Mouse (Mus musculus): ENCODE measurements around the gene Nepro. TPM values are rescaled to one million over a fixed set of nuclear protein-coding genes. Genes with fewer than 3 reads are reported as not detected.

The Nepro gene
- polyA plus RNA-seq (2014; fragmentation: Nextera tagmentation; extraction: Ambion mirVana): 7.0 and 7.4 TPM in 2 replicates

DNA sequence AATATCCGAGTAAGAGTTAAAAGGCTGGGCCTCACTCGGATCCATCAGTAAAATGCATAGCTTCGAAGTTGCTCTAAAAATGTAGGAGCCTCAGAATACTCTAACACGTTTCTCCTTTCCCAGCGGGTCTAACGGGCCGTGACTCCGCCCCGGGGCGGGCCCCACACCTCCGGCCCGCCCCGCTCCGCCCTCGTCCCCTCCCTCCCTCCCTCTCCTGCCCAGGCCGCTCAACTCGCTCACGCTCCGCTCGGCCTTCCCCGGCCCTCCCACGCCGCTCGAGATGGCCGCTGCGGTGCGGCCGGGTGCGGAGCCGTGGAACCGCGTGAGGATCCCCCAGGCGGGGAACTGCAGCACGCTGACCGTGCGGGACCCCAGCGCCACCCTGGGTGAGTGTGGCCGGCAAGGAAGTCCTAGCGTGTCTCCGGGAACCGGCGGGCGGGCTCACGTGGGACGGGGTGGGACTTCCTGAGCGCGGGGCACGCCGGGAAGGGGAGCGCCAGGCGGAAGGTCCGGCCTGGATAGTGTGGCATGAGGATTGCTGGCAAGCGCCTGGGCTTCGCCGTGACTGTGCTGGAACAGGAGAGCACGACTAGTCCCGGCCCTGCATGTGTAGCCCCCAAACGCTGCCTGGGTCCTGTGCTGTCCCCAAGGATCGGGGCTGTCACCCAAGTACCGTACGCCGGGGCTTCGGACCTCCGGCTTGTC lies at the start of gene Nepro:
Gene Nepro (plus strand): TSS at position 219 of the 705 bp plus-strand sequence.
- Histone ChIP-seq H3K9ac (ENCODE audit: low read depth, low read length) (peak within 1 kb of the TSS; percentile 83), H3K9me3 (replicated peaks; ENCODE audit: control insufficient read depth, low read length) (no peaks in the 10 kb centered on the region), H3K27ac (ENCODE audit: low read depth, low read length) (peak within 1 kb of the TSS; percentile 93), H3K27me3 (ENCODE audit: control insufficient read depth, insufficient read depth, low read length) (no peaks in the 10 kb centered on the region), H3K4me3 (ENCODE audit: low read depth, low read length) (peak within 1 kb of the TSS; percentile 63), H3K4me2 (peak within 1 kb of the TSS; percentile 79), H3K4me1 (ENCODE audit: control insufficient read depth, insufficient read depth, low read length) (peaks cover 4% of the 10 kb centered on the region), H3K36me3 (ENCODE audit: control insufficient read depth, insufficient read depth, low read length) (peaks cover 4% of the 10 kb centered on the region; the same call in 1 of the 2 replicates)
- peak; percentile 97 for ATAC-seq (replicated peaks; ENCODE audit: insufficient number of reproducible peaks, low FRiP score, low TSS enrichment)
- WGBS (ENCODE audit: insufficient replicate concordance): under 1% methylated on average over 64 of the region's 64 CpGs

- H3K4me3 ChIP-seq (ENCODE audit: low read depth, low read length): no peak overlapping the region
- H3K36me3 ChIP-seq (ENCODE audit: control insufficient read depth, insufficient read depth, low read length): no peaks in the 10 kb centered on the region
- no peak overlapping the region for H3K9ac ChIP-seq (ENCODE audit: low read depth, low read length)
- 93% methylated on average over 2 of the region's 2 CpGs for WGBS (ENCODE audit: insufficient replicate concordance)
- no peaks in the 10 kb centered on the region for H3K9me3 ChIP-seq (replicated peaks; ENCODE audit: control insufficient read depth, low read length)
- no peak for ATAC-seq (replicated peaks; ENCODE audit: insufficient number of reproducible peaks, low FRiP score, low TSS enrichment)
- no peak overlapping the region for H3K4me2 ChIP-seq
- H3K27me3 ChIP-seq (ENCODE audit: control insufficient read depth, insufficient read depth, low read length): no peaks in the 10 kb centered on the region
- H3K27ac ChIP-seq (ENCODE audit: low read depth, low read length): no peak overlapping the region
- peaks cover 20% of the 10 kb centered on the region for H3K4me1 ChIP-seq (ENCODE audit: control insufficient read depth, insufficient read depth, low read length)
Measured at GRCm38 (mm10) chr16:44676357-44676756, 47.7 kb upstream of the Nepro start.

DNA sequence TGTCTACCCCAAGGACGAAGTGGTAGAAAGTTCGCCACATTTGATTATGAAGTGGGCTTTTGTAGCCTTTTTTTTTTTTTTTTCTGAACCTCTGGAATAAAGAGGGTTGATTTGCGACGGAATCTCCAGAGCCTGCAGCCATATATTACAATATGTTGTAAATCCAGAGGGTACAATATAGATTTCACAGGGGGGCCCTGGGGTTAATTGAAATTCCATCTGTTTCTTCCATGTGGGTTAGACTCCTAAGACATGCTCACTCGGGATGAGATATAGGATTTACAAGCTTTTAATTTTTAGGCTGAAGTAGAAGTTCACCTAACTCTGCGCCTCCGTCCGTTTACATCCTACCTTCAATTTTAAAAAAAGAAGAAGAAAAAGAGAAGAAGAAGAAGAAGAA lies 45.0 kb upstream of the Nepro start:
- H3K27me3 ChIP-seq (ENCODE audit: control insufficient read depth, insufficient read depth, low read length): no peaks in the 10 kb centered on the region
- 79% methylated on average over 8 of the region's 8 CpGs for WGBS (ENCODE audit: insufficient replicate concordance)
- H3K4me2 ChIP-seq: no peak overlapping the region
- no peaks in the 10 kb centered on the region for H3K36me3 ChIP-seq (ENCODE audit: control insufficient read depth, insufficient read depth, low read length)
- H3K27ac ChIP-seq (ENCODE audit: low read depth, low read length): no peak overlapping the region
- ATAC-seq (replicated peaks; ENCODE audit: insufficient number of reproducible peaks, low FRiP score, low TSS enrichment): no peak
- H3K9ac ChIP-seq (ENCODE audit: low read depth, low read length): no peak overlapping the region
- peaks cover 13% of the 10 kb centered on the region for H3K4me1 ChIP-seq (ENCODE audit: control insufficient read depth, insufficient read depth, low read length)
- peaks cover 5% of the 10 kb centered on the region; the same call in 1 of the 2 replicates for H3K9me3 ChIP-seq (replicated peaks; ENCODE audit: control insufficient read depth, low read length)
- no peak overlapping the region for H3K4me3 ChIP-seq (ENCODE audit: low read depth, low read length)

DNA sequence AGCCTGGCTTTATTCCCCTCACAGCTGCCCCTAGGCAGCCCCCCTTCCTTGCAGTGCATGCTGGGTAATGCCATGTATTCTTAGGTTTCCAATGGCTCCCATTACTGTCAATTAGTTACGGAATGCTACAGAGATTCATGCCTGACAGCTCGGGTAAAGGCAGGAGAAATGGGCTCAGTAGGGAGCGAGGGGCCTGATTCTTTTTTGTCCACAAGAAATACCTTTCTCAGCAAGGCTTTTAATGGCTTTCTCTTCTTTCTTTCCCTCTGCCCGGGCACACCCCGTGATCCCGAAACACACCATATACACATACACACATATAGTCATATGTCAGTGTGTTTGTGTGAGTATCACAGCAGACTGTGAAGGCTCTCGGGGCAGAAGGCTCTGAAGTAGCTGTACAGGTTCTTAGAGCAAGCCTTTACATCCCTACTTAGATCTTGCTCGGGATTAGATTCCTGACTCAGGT lies 44.6 kb upstream of the Nepro start:
- H3K27me3 ChIP-seq (ENCODE audit: control insufficient read depth, insufficient read depth, low read length): no peaks in the 10 kb centered on the region
- no peak overlapping the region for H3K9ac ChIP-seq (ENCODE audit: low read depth, low read length)
- peaks cover 5% of the 10 kb centered on the region; the same call in 1 of the 2 replicates for H3K9me3 ChIP-seq (replicated peaks; ENCODE audit: control insufficient read depth, low read length)
- ATAC-seq (replicated peaks; ENCODE audit: insufficient number of reproducible peaks, low FRiP score, low TSS enrichment): no peak
- no peak overlapping the region for H3K4me3 ChIP-seq (ENCODE audit: low read depth, low read length)
- peaks cover 13% of the 10 kb centered on the region for H3K4me1 ChIP-seq (ENCODE audit: control insufficient read depth, insufficient read depth, low read length)
- 72% methylated on average over 8 of the region's 8 CpGs for WGBS (ENCODE audit: insufficient replicate concordance)
- H3K36me3 ChIP-seq (ENCODE audit: control insufficient read depth, insufficient read depth, low read length): no peaks in the 10 kb centered on the region
- H3K4me2 ChIP-seq: no peak overlapping the region
- H3K27ac ChIP-seq (ENCODE audit: low read depth, low read length): no peak overlapping the region

- Histone ChIP-seq H3K27me3 (ENCODE audit: control insufficient read depth, insufficient read depth, low read length) (no peaks in the 10 kb centered on the region), H3K36me3 (ENCODE audit: control insufficient read depth, insufficient read depth, low read length) (no peaks in the 10 kb centered on the region), H3K9me3 (replicated peaks; ENCODE audit: control insufficient read depth, low read length) (peaks cover 5% of the 10 kb centered on the region; the same call in 1 of the 2 replicates), H3K4me3 (ENCODE audit: low read depth, low read length) (no peak overlapping the region), H3K4me2 (no peak overlapping the region), H3K9ac (ENCODE audit: low read depth, low read length) (no peak overlapping the region), H3K27ac (ENCODE audit: low read depth, low read length) (peak overlapping the region; percentile 71), H3K4me1 (ENCODE audit: control insufficient read depth, insufficient read depth, low read length) (peaks cover 13% of the 10 kb centered on the region)
- 46% methylated on average over 9 of the region's 9 CpGs for WGBS (ENCODE audit: insufficient replicate concordance)
- ATAC-seq (replicated peaks; ENCODE audit: insufficient number of reproducible peaks, low FRiP score, low TSS enrichment): peak; percentile 52; the same call in 1 of the 2 replicates
Measured at GRCm38 (mm10) chr16:44680756-44681498, 43.2 kb upstream of the Nepro start.

- Histone ChIP-seq H3K9ac (ENCODE audit: low read depth, low read length) (no peak overlapping the region), H3K4me1 (ENCODE audit: control insufficient read depth, insufficient read depth, low read length) (peaks cover 17% of the 10 kb centered on the region), H3K36me3 (ENCODE audit: control insufficient read depth, insufficient read depth, low read length) (no peaks in the 10 kb centered on the region), H3K27me3 (ENCODE audit: control insufficient read depth, insufficient read depth, low read length) (no peaks in the 10 kb centered on the region), H3K9me3 (replicated peaks; ENCODE audit: control insufficient read depth, low read length) (peaks cover 5% of the 10 kb centered on the region; the same call in 1 of the 2 replicates), H3K27ac (ENCODE audit: low read depth, low read length) (no peak overlapping the region), H3K4me2 (no peak overlapping the region), H3K4me3 (ENCODE audit: low read depth, low read length) (no peak overlapping the region)
- no peak for ATAC-seq (replicated peaks; ENCODE audit: insufficient number of reproducible peaks, low FRiP score, low TSS enrichment)
- 74% methylated on average over 7 of the region's 7 CpGs for WGBS (ENCODE audit: insufficient replicate concordance)
Measured at GRCm38 (mm10) chr16:44684646-44685045, 39.5 kb upstream of the Nepro start.

- H3K27me3 ChIP-seq (ENCODE audit: control insufficient read depth, insufficient read depth, low read length): no peaks in the 10 kb centered on the region
- ATAC-seq (replicated peaks; ENCODE audit: insufficient number of reproducible peaks, low FRiP score, low TSS enrichment): no peak
Measured at GRCm38 (mm10) chr16:44685401-44685800, 38.7 kb upstream of the Nepro start.

DNA sequence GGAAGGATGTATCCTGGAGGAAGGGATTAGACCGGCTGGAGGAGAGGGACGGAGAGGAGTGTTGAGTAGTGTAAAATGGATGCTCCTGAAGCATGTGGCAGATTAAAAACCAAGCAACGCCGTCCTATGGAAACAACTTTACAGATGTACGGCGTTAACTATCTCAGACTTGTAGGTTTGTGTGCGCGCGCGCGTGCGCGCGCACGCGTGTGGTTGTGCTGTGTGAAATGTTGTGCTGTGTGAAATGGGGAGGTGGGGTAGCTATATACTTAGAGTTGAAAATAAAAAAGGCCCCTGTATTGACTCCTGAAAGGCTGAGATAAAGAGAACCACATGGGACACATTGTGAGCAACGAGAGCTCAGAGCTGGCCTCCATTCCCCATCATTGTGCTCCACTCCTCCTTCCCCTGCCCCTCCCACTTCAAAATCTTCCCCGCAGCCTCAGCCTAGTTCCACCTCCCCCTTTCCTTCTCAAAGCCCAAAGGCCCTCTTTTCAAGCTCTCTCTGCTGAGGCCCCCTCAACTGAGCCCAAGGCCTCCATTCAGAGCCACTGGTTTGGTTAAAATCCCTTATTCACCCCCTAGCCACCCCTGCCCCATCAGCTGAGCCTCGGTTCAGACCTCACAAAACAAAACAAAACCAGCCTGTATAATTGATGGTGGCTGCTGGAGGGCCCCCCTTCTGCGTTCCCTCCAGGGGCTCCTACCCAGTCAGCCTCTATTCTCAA lies 36.9 kb upstream of the Nepro start:
- Histone ChIP-seq H3K4me2 (peak overlapping the region; percentile 48), H3K27ac (ENCODE audit: low read depth, low read length) (no peak overlapping the region), H3K4me3 (ENCODE audit: low read depth, low read length) (0 out of 2 replicates have a peak overlapping the region, but pooled peaks have one; percentile 20), H3K36me3 (ENCODE audit: control insufficient read depth, insufficient read depth, low read length) (no peaks in the 10 kb centered on the region), H3K9me3 (replicated peaks; ENCODE audit: control insufficient read depth, low read length) (peaks cover 4% of the 10 kb centered on the region; the same call in 1 of the 2 replicates), H3K27me3 (ENCODE audit: control insufficient read depth, insufficient read depth, low read length) (no peaks in the 10 kb centered on the region), H3K9ac (ENCODE audit: low read depth, low read length) (no peak overlapping the region), H3K4me1 (ENCODE audit: control insufficient read depth, insufficient read depth, low read length) (peaks cover 4% of the 10 kb centered on the region; the same call in 1 of the 2 replicates)
- WGBS (ENCODE audit: insufficient replicate concordance): 47% methylated on average over 20 of the region's 20 CpGs
- ATAC-seq (replicated peaks; ENCODE audit: insufficient number of reproducible peaks, low FRiP score, low TSS enrichment): peak; percentile 47; the same call in 1 of the 2 replicates

More at GRCm38 (mm10) chr16:44685401-44685800, 38.7 kb upstream of the Nepro start:
- peaks cover 5% of the 10 kb centered on the region; the same call in 1 of the 2 replicates for H3K9me3 ChIP-seq (replicated peaks; ENCODE audit: control insufficient read depth, low read length)
- no peak overlapping the region for H3K27ac ChIP-seq (ENCODE audit: low read depth, low read length)
- H3K4me3 ChIP-seq (ENCODE audit: low read depth, low read length): no peak overlapping the region
- no peaks in the 10 kb centered on the region for H3K36me3 ChIP-seq (ENCODE audit: control insufficient read depth, insufficient read depth, low read length)
- no peak overlapping the region for H3K4me2 ChIP-seq
- H3K4me1 ChIP-seq (ENCODE audit: control insufficient read depth, insufficient read depth, low read length): peaks cover 13% of the 10 kb centered on the region
- no peak overlapping the region for H3K9ac ChIP-seq (ENCODE audit: low read depth, low read length)
- 76% methylated on average over 7 of the region's 7 CpGs for WGBS (ENCODE audit: insufficient replicate concordance)

Data from heart, embryonic 11.5 days (tissue).